Mouse (Mus musculus): ENCODE measurements at regions not wholly inside any gene's neighbourhood (a gene's known extent, or its start where the extent isn't known, plus 50 kb on each side); places are given as distances from the start of the nearest gene placed in this dataset.

- no peak for TF ChIP-seq CTCF (IDR thresholded peaks at IDR 0.05; ENCODE audit: low read depth, low read length)
- no peak for TF ChIP-seq POLR2A (IDR thresholded peaks at IDR 0.05; ENCODE audit: extremely low read depth, insufficient read depth, low read length)
These were observed 118.4 kb upstream of the Atp1a1 start for GRCm38 (mm10) chr3:101722926-101723325.
